Mouse (Mus musculus) bone marrow, adult 2 months (tissue): ENCODE results near the gene Klhl24.

ENCODE experiments used
- CTCF ChIP-seq: fragments of 200-500 bp; IDR thresholded peaks from 2 replicates; pipeline ENCODE4 v1.5.1; 2011; ENCODE audit warnings: low read length, control low read depth; ENCODE audit not compliant: control insufficient read depth, insufficient read depth
- POLR2A ChIP-seq: fragments of 200-500 bp; IDR thresholded peaks from 2 replicates; pipeline ENCODE4 v1.6.1; 2011; ENCODE audit warnings: low read depth, mild to moderate bottlenecking, control low read depth, low read length, borderline replicate concordance; ENCODE audit not compliant: control insufficient read depth

- TF ChIP-seq CTCF (no peak), POLR2A (no peak)
Observed at GRCm38 (mm10) chr16:20169471-20170106, 72.2 kb downstream of the Klhl24 start.
